Mouse (Mus musculus) olfactory bulb, adult 2 months (tissue): ENCODE results near the gene Gm38392.

Experiments
- CTCF ChIP-seq: fragments of 200-500 bp; IDR thresholded peaks from 2 replicates; pipeline ENCODE4 v1.5.1; 2012; ENCODE audit warnings: low read depth, mild to moderate bottlenecking, low read length, moderate library complexity; ENCODE audit not compliant: insufficient read depth
- POLR2A ChIP-seq: fragments of 200-500 bp; IDR thresholded peaks from 2 replicates; pipeline ENCODE4 v1.6.1; 2012; ENCODE audit warnings: mild to moderate bottlenecking, low read depth, low read length, moderate library complexity; ENCODE audit not compliant: insufficient read depth

GRCm38 (mm10) chr3:88227976-88228375 is 59.0 kb downstream of the Gm38392 start:
- TF ChIP-seq POLR2A, result no peak
- no peak for TF ChIP-seq CTCF
